Mouse (Mus musculus): ENCODE results near the gene Itga10. TPM values are rescaled to one million over a fixed set of nuclear protein-coding genes. Genes with fewer than 3 reads are reported as not detected.
"Not testable (repeated sequence)": the region's sequence is repeated elsewhere in the genome, so short reads cannot be mapped to it uniquely, and the experiment has no call there.

The Itga10 gene
- polyA plus RNA-seq, 1 experiment from 2014 or later = 1.1 TPM

DNA sequence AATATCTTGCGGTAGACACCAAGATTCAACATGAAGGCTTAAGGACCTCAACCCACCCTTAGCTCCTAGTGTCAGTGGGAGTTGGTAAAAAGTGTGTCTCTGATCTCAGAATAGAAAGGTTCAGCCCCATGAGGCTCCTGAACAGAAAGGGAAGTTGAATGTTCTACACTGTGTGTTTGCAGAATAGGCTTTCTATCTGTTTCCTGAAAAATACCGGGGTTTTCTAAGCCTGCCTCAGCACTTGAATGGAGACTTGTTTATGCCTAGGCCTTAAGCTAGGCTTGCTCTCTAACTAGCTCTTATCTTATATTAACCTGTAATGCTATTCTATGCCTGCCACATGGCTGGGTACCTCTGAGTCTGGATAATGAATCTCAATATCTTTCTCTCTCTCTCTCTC lies 15.5 kb downstream of the Itga10 start:
- Histone ChIP-seq H3K4me1 (ENCODE audit: control insufficient read depth, insufficient read depth, low read length) (peaks cover 8% of the 10 kb centered on the region), H3K9me3 (replicated peaks; ENCODE audit: control insufficient read depth, low read length, poor library complexity, severe bottlenecking) (no peaks in the 10 kb centered on the region), H3K27ac (ENCODE audit: low read length) (no peak overlapping the region), H3K27me3 (ENCODE audit: control insufficient read depth, insufficient read depth, low read depth, low read length) (no peaks in the 10 kb centered on the region), H3K36me3 (ENCODE audit: control insufficient read depth, insufficient read depth, low read length) (no peaks in the 10 kb centered on the region), H3K4me2 (ENCODE audit: low read length) (no peak overlapping the region), H3K9ac (ENCODE audit: low read depth, low read length) (no peak overlapping the region), H3K4me3 (ENCODE audit: low read depth, low read length) (no peak overlapping the region)
- no peak for ATAC-seq
- WGBS = 87% methylated on average over 2 of the region's 2 CpGs

DNA sequence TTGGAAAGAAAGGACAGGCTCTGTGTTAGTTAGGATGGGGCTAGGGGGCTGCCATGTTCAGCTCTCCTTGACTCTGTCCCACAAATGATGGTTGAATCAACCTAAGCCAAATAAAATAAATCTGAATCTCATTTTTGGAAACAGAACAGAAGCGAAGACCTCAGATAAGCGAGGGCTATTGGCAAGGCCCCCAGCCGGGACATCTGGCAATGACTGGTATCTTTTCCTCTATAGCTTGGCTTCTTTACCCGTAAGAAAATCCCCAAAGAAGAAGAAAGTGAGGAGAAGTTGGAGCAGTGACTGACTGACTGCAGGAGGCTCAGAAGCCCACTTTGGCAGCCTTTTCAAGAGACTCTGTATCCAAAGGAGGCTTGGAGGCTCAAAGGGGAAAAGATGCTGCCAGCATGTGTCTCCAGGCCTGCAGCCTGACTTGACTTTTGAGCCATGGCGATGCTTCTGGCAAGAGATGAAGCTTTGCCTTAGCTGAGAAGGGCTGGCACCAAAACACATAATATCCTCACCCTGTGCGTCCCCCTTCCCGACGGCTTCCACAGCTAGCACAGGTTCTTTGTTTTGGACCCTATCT lies 17.4 kb downstream of the Itga10 start:
- Histone ChIP-seq H3K4me2 (ENCODE audit: low read length) (peak overlapping the region; percentile 65), H3K4me3 (ENCODE audit: low read depth, low read length) (peak overlapping the region; percentile 33), H3K4me1 (ENCODE audit: control insufficient read depth, insufficient read depth, low read length) (peaks cover 8% of the 10 kb centered on the region), H3K9me3 (replicated peaks; ENCODE audit: control insufficient read depth, low read length, poor library complexity, severe bottlenecking) (no peaks in the 10 kb centered on the region), H3K27ac (ENCODE audit: low read length) (peak overlapping the region; percentile 69), H3K27me3 (ENCODE audit: control insufficient read depth, insufficient read depth, low read depth, low read length) (no peaks in the 10 kb centered on the region), H3K36me3 (ENCODE audit: control insufficient read depth, insufficient read depth, low read length) (no peaks in the 10 kb centered on the region), H3K9ac (ENCODE audit: low read depth, low read length) (peak overlapping the region; percentile 67)
- 43% methylated on average over 8 of the region's 8 CpGs for WGBS
- ATAC-seq = peak; percentile 33; the same call in 1 of the 2 replicates

DNA sequence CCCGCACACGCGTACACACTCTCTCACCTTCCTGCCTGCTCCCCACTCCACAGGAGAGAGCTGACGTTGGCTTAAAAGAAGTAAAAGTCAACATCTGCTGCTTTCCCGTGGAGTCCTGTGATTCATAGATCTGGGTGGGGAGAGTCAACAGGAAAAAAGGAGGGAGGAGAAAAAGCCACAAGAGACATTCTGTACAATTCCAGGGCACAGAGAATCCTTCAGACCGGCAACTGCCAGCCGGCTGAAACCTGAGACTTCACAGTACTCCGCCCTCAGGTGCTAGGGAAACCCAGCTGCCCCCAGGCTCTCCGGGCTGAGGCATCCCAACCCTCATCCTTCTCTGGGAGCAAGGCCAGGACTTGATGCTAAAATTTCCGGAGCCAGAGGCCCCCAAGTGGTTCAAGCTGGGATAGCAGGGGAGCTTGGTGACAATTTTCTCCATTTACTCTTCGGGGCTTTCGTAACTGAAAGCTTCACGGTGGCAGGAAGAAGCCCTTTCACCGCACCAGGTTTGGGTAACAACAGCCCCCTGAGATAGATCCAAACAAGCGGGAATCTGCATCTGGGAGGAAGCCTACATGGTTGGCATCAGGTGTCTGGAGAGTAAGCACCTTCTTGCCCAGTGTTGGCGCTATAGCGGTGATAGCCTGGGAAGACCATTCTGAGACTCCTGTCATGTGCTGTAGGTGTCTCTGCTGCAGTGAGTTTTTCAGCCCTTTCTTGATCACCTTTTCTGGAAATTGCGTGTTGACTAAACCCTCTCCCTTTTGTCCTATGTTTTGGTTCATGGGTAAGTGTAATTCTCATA lies 18.3 kb downstream of the Itga10 start:
- ATAC-seq = peak; percentile 85
- H3K9ac ChIP-seq (ENCODE audit: low read depth, low read length) = peak overlapping the region; percentile 67
- peaks cover 8% of the 10 kb centered on the region for H3K4me1 ChIP-seq (ENCODE audit: control insufficient read depth, insufficient read depth, low read length)
- no peaks in the 10 kb centered on the region for H3K36me3 ChIP-seq (ENCODE audit: control insufficient read depth, insufficient read depth, low read length)
- no peaks in the 10 kb centered on the region for H3K27me3 ChIP-seq (ENCODE audit: control insufficient read depth, insufficient read depth, low read depth, low read length)
- peak overlapping the region; percentile 33 for H3K4me3 ChIP-seq (ENCODE audit: low read depth, low read length)
- 3% methylated on average over 16 of the region's 18 CpGs for WGBS
- peak overlapping the region; percentile 69 for H3K27ac ChIP-seq (ENCODE audit: low read length)
- H3K4me2 ChIP-seq (ENCODE audit: low read length) = peak overlapping the region; percentile 65
- H3K9me3 ChIP-seq (replicated peaks; ENCODE audit: control insufficient read depth, low read length, poor library complexity, severe bottlenecking) = no peaks in the 10 kb centered on the region

DNA sequence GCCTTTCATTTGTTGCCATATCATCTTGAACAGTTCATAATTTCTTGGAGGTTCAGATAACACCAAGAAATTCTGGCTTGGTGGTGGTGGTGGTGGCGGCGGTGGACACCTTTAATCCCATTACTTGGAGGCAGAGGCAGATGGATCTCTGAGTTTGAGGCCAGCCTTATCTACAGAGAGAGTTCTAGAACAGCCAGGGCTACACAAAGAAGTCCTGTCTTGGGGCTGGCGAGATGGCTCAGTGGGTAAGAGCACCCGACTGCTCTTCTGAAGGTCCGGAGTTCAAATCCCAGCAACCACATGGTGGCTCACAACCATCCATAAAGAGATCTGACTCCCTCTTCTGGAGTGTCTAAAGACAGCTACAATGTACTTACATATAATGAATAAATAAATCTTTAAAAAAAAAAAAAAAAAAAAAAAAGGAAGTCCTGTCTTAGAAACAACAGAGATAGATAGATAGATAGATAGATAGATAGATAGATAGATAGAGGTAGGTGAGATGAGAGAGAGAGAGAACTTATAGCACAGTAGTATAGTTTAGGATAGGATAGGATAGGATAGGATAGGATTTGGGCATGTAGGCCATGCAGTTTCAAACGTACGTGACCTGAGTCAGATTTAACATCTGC lies 20.5 kb downstream of the Itga10 start:
- not testable (repeated sequence) for ATAC-seq; H3K27me3 ChIP-seq (ENCODE audit: control insufficient read depth, insufficient read depth, low read depth, low read length); H3K4me2 ChIP-seq (ENCODE audit: low read length); H3K9me3 ChIP-seq (replicated peaks; ENCODE audit: control insufficient read depth, low read length, poor library complexity, severe bottlenecking); H3K9ac ChIP-seq (ENCODE audit: low read depth, low read length); H3K4me3 ChIP-seq (ENCODE audit: low read depth, low read length); H3K27ac ChIP-seq (ENCODE audit: low read length); H3K36me3 ChIP-seq (ENCODE audit: control insufficient read depth, insufficient read depth, low read length)
- H3K4me1 ChIP-seq (ENCODE audit: control insufficient read depth, insufficient read depth, low read length) = peaks cover 14% of the 10 kb centered on the region
- 93% methylated on average over 7 of the region's 7 CpGs for WGBS

DNA sequence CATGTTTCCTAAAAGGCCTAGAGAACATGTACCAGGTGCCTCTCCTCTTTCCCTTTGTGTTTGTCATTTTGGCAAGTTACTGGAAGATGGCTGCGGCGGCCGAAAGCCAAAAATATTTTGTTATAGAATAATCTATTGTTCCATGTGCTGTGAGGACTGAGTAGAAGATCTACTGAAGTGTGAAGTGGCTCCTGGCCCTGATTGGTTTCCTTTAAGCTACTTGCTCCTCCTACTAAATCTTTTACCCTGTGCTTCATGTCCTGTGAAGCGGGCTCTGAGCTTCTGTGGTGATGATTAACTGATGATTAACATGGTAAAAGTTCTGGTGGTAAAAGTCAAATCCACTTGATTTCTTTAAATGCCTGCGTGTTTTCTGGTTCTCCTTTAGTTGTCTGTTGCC lies 21.5 kb downstream of the Itga10 start:
- peaks cover 12% of the 10 kb centered on the region for H3K27me3 ChIP-seq (ENCODE audit: control insufficient read depth, insufficient read depth, low read depth, low read length)
- H3K4me1 ChIP-seq (ENCODE audit: control insufficient read depth, insufficient read depth, low read length) = peaks cover 14% of the 10 kb centered on the region
- H3K4me2 ChIP-seq (ENCODE audit: low read length) = no peak overlapping the region
- no peaks in the 10 kb centered on the region for H3K36me3 ChIP-seq (ENCODE audit: control insufficient read depth, insufficient read depth, low read length)
- no peaks in the 10 kb centered on the region for H3K9me3 ChIP-seq (replicated peaks; ENCODE audit: control insufficient read depth, low read length, poor library complexity, severe bottlenecking)
- no peak overlapping the region for H3K4me3 ChIP-seq (ENCODE audit: low read depth, low read length)
- H3K9ac ChIP-seq (ENCODE audit: low read depth, low read length) = no peak overlapping the region
- no peak overlapping the region for H3K27ac ChIP-seq (ENCODE audit: low read length)
- 92% methylated on average over 5 of the region's 5 CpGs for WGBS
- ATAC-seq = no peak

DNA sequence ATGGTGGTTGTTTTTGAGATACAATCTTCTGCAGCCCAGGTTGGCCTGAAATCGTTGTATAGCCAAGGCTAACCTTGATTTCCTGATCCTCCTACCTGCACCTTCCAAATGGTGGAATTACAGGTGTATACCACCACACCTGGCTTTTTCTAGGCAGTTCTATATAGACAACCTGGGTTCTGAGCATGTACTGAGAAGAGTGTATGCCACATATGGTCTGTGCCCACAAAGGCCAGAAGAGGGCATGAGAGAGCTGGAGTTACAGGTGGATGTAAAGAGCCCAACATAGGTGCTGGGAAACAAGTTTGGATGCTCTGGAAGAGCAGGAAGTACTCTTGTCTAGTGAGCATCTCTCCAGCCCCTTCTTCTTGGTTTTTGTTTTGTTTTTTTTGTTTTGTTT lies 21.9 kb downstream of the Itga10 start:
- Histone ChIP-seq H3K36me3 (ENCODE audit: control insufficient read depth, insufficient read depth, low read length) (no peaks in the 10 kb centered on the region), H3K27ac (ENCODE audit: low read length) (no peak overlapping the region), H3K9me3 (replicated peaks; ENCODE audit: control insufficient read depth, low read length, poor library complexity, severe bottlenecking) (no peaks in the 10 kb centered on the region), H3K4me2 (ENCODE audit: low read length) (no peak overlapping the region), H3K27me3 (ENCODE audit: control insufficient read depth, insufficient read depth, low read depth, low read length) (peaks cover 12% of the 10 kb centered on the region), H3K4me1 (ENCODE audit: control insufficient read depth, insufficient read depth, low read length) (peaks cover 14% of the 10 kb centered on the region), H3K4me3 (ENCODE audit: low read depth, low read length) (no peak overlapping the region), H3K9ac (ENCODE audit: low read depth, low read length) (no peak overlapping the region)
- no peak for ATAC-seq
- 56% methylated on average over 1 of the region's 1 CpGs for WGBS

DNA sequence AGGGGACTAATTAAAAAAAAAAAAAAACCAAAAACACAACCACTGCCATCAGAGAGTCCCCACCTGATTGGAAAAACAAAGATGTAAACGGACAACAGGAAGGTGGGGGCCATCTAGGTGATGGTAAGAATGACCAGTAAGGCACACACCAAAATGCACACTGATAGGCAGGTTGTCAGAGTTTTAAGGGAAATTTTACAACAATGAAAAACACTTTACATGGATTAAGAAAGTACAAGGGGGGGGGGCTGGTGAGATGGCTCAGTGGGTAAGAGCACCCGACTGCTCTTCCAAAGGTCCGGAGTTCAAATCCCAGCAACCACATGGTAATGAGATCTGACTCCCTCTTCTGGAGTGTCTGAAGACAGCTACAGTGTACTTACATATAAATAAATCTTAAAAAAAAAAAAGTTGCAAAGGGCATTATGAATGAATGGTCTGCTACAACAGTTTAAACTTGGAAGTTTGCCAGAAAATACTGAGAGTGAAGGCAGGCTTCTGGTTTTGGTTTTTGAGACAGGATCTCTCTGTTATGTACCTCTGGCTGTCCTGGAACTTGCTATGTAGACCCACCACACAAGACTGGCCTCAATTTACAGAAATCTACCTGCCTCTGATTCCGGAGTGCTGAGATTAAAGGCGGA lies 23.2 kb downstream of the Itga10 start:
- Histone ChIP-seq H3K36me3 (ENCODE audit: control insufficient read depth, insufficient read depth, low read length) (no peaks in the 10 kb centered on the region), H3K27me3 (ENCODE audit: control insufficient read depth, insufficient read depth, low read depth, low read length) (peaks cover 12% of the 10 kb centered on the region), H3K9ac (ENCODE audit: low read depth, low read length) (no peak overlapping the region), H3K9me3 (replicated peaks; ENCODE audit: control insufficient read depth, low read length, poor library complexity, severe bottlenecking) (no peaks in the 10 kb centered on the region), H3K4me3 (ENCODE audit: low read depth, low read length) (no peak overlapping the region), H3K4me1 (ENCODE audit: control insufficient read depth, insufficient read depth, low read length) (peaks cover 7% of the 10 kb centered on the region), H3K27ac (ENCODE audit: low read length) (no peak overlapping the region), H3K4me2 (ENCODE audit: low read length) (no peak overlapping the region)
- WGBS = 95% methylated on average over 5 of the region's 5 CpGs
- no peak for ATAC-seq

DNA sequence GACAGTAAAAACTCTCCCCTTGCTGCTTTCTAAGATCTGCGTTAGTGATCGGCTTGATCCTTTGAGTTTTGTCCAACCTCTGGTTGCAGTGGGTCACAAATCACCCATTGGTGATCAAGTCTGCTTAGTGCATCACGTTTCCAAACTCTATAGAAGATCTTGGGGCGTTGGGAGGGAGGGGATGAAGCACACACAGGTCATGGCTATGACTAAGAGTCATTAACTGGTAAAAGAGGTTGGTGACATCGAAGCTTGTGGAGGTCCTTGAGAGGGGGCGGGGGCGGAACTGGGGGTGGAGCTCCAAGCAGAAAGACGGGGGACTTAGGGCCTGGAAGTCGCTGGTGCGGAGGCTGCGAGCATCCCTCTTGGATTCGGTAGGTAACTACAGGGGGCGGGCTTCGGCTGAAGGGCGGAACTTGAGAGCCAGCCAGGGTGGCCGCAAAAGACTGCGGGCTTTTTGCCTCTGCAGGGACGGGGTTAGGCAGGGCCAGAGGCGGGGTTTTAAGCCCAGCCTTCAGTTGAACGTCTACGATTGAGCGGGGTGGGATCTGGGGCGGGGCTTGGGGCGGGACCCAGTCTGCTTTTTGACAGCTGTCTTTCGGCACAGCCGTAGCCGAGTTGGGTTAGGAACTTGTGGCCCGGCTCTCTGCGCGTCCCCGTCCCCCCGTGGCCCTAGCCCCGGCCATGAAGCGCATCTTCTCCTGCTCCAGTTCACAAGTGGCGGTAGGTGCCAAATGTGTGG lies 24.5 kb downstream of the Itga10 start, which contains the start of gene Ankrd35:
TSS of gene Ankrd35 (plus strand) at position 405 of the 742 bp plus-strand sequence.
- Histone ChIP-seq H3K4me1 (ENCODE audit: control insufficient read depth, insufficient read depth, low read length) (peaks cover 5% of the 10 kb centered on the region; the same call in 1 of the 2 replicates), H3K27ac (ENCODE audit: low read length) (no peak within 1 kb of the TSS), H3K4me2 (ENCODE audit: low read length) (peak within 1 kb of the TSS; percentile 67), H3K36me3 (ENCODE audit: control insufficient read depth, insufficient read depth, low read length) (no peaks in the 10 kb centered on the region), H3K27me3 (ENCODE audit: control insufficient read depth, insufficient read depth, low read depth, low read length) (peaks cover 12% of the 10 kb centered on the region), H3K9ac (ENCODE audit: low read depth, low read length) (peak within 1 kb of the TSS; percentile 56), H3K9me3 (replicated peaks; ENCODE audit: control insufficient read depth, low read length, poor library complexity, severe bottlenecking) (no peaks in the 10 kb centered on the region), H3K4me3 (ENCODE audit: low read depth, low read length) (peak within 1 kb of the TSS; percentile 51)
- ATAC-seq = peak; percentile 92
- 5% methylated on average over 34 of the region's 35 CpGs for WGBS

Data from midbrain, embryonic 16.5 days (tissue).